Mouse (Mus musculus): ENCODE measurements around the gene Trcg1. TPM values are rescaled to one million over a fixed set of nuclear protein-coding genes. Genes with fewer than 3 reads are reported as not detected.

Gene Trcg1
- polyA plus RNA-seq, 2 experiments = not detected

DNA sequence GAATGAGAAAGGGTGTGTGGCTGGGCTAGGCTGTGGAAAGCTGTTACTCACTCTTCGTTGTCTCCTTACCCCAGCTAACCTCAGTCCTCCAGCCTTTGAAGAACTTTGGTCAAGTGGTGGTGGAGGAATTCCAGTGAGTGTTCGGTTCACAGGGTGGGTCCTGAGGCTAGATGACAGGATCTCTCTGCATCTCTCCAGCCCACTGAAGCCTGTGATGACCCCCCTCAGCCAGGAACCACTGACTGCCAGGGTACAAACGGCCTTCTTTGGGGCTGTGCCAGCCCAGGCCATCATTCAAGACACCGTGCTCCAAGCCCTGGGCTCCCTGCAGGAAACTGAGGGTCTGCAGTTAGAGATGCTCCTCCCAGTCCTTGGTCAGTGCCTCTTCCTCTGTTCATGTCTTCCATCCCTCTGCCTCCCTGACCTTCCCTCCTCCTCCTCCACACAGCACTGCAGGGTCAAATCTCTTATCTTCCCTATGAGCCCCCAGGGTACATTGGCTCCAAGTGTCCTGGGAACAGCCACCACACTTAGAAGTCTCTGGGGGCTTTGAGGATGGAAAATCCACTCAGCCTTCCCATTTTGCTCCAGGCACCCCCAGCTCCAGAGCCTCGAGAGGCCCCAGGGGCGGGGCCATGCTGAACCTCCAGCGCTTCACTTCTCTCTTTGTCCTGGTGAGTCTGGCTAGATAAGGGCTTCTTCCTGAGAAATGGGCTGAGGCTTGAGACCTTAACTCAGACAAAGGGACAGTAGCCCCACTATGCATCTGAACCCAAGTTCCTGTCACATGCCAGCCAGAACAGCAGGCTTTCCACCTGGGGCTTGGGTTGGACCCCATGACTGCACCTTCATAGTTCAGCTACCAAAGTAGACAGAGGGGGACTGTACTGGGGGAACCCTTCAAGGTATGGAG is 11.9 kb downstream of the Trcg1 start:
- ATAC-seq (ENCODE audit: insufficient read depth) (no peak; the same call in 1 of the 2 replicates), DNase-seq (ENCODE audit: low read depth in 3 of 3, low spot score in 3 of 3) (no peak)
- H3K27ac ChIP-seq = no peak overlapping the region
- H3K36me3 ChIP-seq (replicated peaks; ENCODE audit: control insufficient read depth, insufficient read depth, low read depth) = peaks cover 16% of the 10 kb centered on the region
- no peak overlapping the region for H3K4me3 ChIP-seq (ENCODE audit: insufficient read depth in 1 of 2, low read depth in 2 of 2, low read length in 2 of 2)
- peaks cover 0 to 5% of the 10 kb centered on the region in 2 experiments; a peak in 1 of 4 replicates for H3K4me1 ChIP-seq (replicated peaks; ENCODE audit: control insufficient read depth in 2 of 2, insufficient read depth in 2 of 2, low read length in 1 of 2)
- no peaks in the 10 kb centered on the region for H3K27me3 ChIP-seq (ENCODE audit: control insufficient read depth, insufficient read depth, low read length)
- no peak overlapping the region for H3K9ac ChIP-seq (replicated peaks)
- no peaks in the 10 kb centered on the region for H3K9me3 ChIP-seq (ENCODE audit: control insufficient read depth, low read length)
- no peak overlapping the region for H3K4me2 ChIP-seq (ENCODE audit: low read depth)
- TF ChIP-seq EP300 (IDR thresholded peaks at IDR 0.05; ENCODE audit: low read depth) = no peak
- 33% methylated on average over 7 of the region's 7 CpGs for WGBS (ENCODE audit: insufficient replicate concordance)

DNA sequence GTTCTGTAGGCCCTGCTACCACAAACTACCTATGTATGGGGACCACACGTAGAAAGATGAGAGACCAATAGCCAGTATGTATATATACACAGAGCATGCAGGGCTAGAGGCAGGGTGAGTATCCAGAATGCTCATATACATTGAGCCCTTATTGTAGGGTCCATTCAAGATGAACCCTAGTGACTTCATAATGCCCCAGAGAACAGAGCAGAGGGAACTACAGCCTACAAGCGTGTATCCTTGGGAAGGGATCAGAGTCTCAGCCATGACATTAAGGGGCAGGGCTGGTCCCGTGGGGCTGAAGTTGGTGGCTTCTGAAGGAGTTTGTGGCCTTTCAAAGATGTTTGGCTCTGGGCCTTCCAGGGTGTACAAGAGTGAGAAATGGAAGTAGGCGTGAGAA is 13.7 kb downstream of the Trcg1 start:
- 72% methylated on average over 4 of the region's 4 CpGs for WGBS (ENCODE audit: insufficient replicate concordance)
- no peak for ATAC-seq (ENCODE audit: insufficient read depth)
- Histone ChIP-seq H3K27ac (no peak overlapping the region), H3K4me1 (replicated peaks; ENCODE audit: control insufficient read depth in 2 of 2, insufficient read depth in 2 of 2, low read length in 1 of 2) (peaks cover 0 to 5% of the 10 kb centered on the region in 2 experiments; a peak in 1 of 4 replicates), H3K4me2 (ENCODE audit: low read depth) (no peak overlapping the region), H3K4me3 (ENCODE audit: insufficient read depth in 1 of 2, low read depth in 2 of 2, low read length in 2 of 2) (no peak overlapping the region), H3K9me3 (ENCODE audit: control insufficient read depth, low read length) (no peaks in the 10 kb centered on the region), H3K27me3 (ENCODE audit: control insufficient read depth, insufficient read depth, low read length) (no peaks in the 10 kb centered on the region), H3K9ac (replicated peaks) (no peak overlapping the region), H3K36me3 (replicated peaks; ENCODE audit: control insufficient read depth, insufficient read depth, low read depth) (peaks cover 33% of the 10 kb centered on the region)
- TF ChIP-seq CTCF (IDR thresholded peaks at IDR 0.05; ENCODE audit: low read depth) = no peak
- no peak for TF ChIP-seq EP300 (IDR thresholded peaks at IDR 0.05; ENCODE audit: low read depth)
- DNase-seq (ENCODE audit: low read depth in 3 of 3, low spot score in 3 of 3) = no peak

DNA sequence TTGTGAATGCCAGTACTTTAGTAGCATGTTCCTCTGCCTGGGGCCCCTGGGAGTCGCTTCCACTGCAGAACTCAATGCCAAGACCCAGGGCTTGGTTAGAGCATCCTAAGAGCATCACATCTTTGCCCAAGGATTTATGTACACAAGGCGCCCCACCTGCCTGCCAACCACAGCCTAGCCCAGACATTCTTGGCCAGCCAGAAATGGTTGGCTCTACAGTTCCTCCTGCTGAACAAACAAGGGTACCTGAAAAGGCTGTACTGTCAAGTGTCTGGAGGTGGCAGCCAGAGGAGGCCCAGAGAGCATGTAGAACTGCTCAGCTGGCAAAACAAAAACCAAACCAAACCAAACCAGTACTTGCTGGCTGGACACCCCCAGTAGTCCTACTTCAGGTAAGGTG is 14.8 kb downstream of the Trcg1 start:
- Histone ChIP-seq H3K4me2 (ENCODE audit: low read depth) (no peak overlapping the region), H3K9ac (replicated peaks) (no peak overlapping the region), H3K27ac (no peak overlapping the region), H3K27me3 (ENCODE audit: control insufficient read depth, insufficient read depth, low read length) (no peaks in the 10 kb centered on the region), H3K9me3 (ENCODE audit: control insufficient read depth, low read length) (no peaks in the 10 kb centered on the region), H3K36me3 (replicated peaks; ENCODE audit: control insufficient read depth, insufficient read depth, low read depth) (peaks cover 43% of the 10 kb centered on the region), H3K4me3 (ENCODE audit: insufficient read depth in 1 of 2, low read depth in 2 of 2, low read length in 2 of 2) (no peak overlapping the region), H3K4me1 (replicated peaks; ENCODE audit: control insufficient read depth in 2 of 2, insufficient read depth in 2 of 2, low read length in 1 of 2) (peaks cover 0 to 5% of the 10 kb centered on the region in 2 experiments; a peak in 1 of 4 replicates)
- WGBS (ENCODE audit: insufficient replicate concordance) = 82% methylated on average over 2 of the region's 2 CpGs
- DNase-seq (ENCODE audit: low read depth in 3 of 3, low spot score in 3 of 3) (no peak), ATAC-seq (ENCODE audit: insufficient read depth) (no peak)
- TF ChIP-seq CTCF (IDR thresholded peaks at IDR 0.05; ENCODE audit: low read depth) = no peak
- no peak for TF ChIP-seq EP300 (IDR thresholded peaks at IDR 0.05; ENCODE audit: low read depth)

DNA sequence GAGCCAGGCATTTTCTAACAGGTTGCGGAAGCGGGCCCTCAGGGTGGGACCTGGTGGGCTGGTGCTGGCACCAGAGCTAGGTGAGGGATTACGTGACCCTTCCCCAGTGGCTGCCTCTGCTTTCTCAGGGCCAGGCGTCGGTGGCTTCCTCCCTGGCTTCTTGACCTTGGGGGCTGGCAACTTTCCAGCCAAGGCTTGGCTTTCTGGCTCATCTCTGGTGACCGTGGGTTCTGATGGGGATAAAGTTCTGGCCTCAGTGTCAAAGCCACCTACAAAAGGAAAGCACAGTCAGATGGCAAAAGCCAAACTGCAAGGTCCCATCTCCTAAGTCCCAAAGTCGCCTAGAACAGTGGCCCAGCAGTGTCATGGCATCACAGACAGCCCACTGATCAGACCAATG is 17.7 kb downstream of the Trcg1 start:
- Histone ChIP-seq H3K36me3 (replicated peaks; ENCODE audit: control insufficient read depth, insufficient read depth, low read depth) (peaks cover 72% of the 10 kb centered on the region), H3K9me3 (ENCODE audit: control insufficient read depth, low read length) (no peaks in the 10 kb centered on the region), H3K27ac (no peak overlapping the region), H3K4me2 (ENCODE audit: low read depth) (no peak overlapping the region), H3K4me1 (replicated peaks; ENCODE audit: control insufficient read depth in 2 of 2, insufficient read depth in 2 of 2, low read length in 1 of 2) (no peaks in the 10 kb centered on the region), H3K27me3 (ENCODE audit: control insufficient read depth, insufficient read depth, low read length) (no peaks in the 10 kb centered on the region), H3K9ac (replicated peaks) (no peak overlapping the region), H3K4me3 (ENCODE audit: insufficient read depth in 1 of 2, low read depth in 2 of 2, low read length in 2 of 2) (no peak overlapping the region)
- no peak for DNase-seq (ENCODE audit: low read depth in 3 of 3, low spot score in 3 of 3)
- 88% methylated on average over 7 of the region's 7 CpGs for WGBS (ENCODE audit: insufficient replicate concordance)
- TF ChIP-seq EP300 (IDR thresholded peaks at IDR 0.05; ENCODE audit: low read depth) = no peak
- TF ChIP-seq CTCF (IDR thresholded peaks at IDR 0.05; ENCODE audit: low read depth) = no peak
- no peak for ATAC-seq (ENCODE audit: insufficient read depth)

DNA sequence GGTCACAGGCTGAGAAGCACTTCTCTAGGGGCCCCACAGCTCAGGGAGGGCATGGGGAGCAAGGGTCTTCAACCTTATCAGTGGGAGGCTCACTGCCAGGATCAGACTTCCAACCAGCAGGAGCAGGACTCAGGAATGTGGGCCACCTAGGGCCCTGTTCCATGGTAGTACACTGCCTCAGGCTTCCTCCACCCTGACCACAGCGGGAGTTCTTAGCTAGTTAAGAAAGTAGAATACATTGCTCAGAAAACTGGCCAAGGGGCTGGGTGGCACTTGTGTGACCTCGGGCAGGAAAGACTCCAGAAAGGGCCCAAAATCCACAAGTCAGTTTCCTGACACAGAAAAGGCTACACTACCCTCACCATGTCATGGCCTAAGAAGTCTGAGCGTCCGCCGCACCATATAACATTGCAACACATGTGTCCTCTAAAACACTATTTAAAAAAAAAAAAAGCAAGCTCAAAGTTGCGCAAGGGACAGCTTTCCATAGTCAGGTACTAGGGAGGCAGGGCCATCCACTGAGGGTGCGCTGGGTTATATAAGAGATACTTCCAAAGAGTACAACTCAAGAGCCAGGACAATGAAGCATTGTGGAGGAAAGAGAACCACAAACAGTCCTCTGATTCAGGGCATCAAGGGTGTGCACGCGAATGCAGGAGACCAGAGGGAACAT is 18.6 kb downstream of the Trcg1 start:
- H3K36me3 ChIP-seq (replicated peaks; ENCODE audit: control insufficient read depth, insufficient read depth, low read depth) = peaks cover 72% of the 10 kb centered on the region
- H3K9me3 ChIP-seq (ENCODE audit: control insufficient read depth, low read length) = no peaks in the 10 kb centered on the region
- H3K27me3 ChIP-seq (ENCODE audit: control insufficient read depth, insufficient read depth, low read length) = no peaks in the 10 kb centered on the region
- 82% methylated on average over 9 of the region's 9 CpGs for WGBS (ENCODE audit: insufficient replicate concordance)
- H3K9ac ChIP-seq (replicated peaks) = no peak overlapping the region
- no peak overlapping the region for H3K4me2 ChIP-seq (ENCODE audit: low read depth)
- ATAC-seq (ENCODE audit: insufficient read depth) (no peak), DNase-seq (ENCODE audit: low read depth in 3 of 3, low spot score in 3 of 3) (no peak)
- TF ChIP-seq EP300 (IDR thresholded peaks at IDR 0.05; ENCODE audit: low read depth) (no peak), CTCF (IDR thresholded peaks at IDR 0.05; ENCODE audit: low read depth) (no peak)
- H3K4me3 ChIP-seq (ENCODE audit: insufficient read depth in 1 of 2, low read depth in 2 of 2, low read length in 2 of 2) = no peak overlapping the region
- H3K27ac ChIP-seq = no peak overlapping the region
- H3K4me1 ChIP-seq (replicated peaks; ENCODE audit: control insufficient read depth in 2 of 2, insufficient read depth in 2 of 2, low read length in 1 of 2) = peaks cover 2% of the 10 kb centered on the region in 2 experiments
